Mouse (Mus musculus) thymus, adult 2 months (tissue): Measurements from ENCODE around the gene Wdr41. TPM values are rescaled to one million over a fixed set of nuclear protein-coding genes. Genes with fewer than 3 reads are reported as not detected.

Source experiments
- DNase-seq: peaks from one replicate; pipeline ENCODE4 v3.0.0; 2021
- H3K27ac ChIP-seq: fragments of 200-500 bp; 2 replicates; pipeline ENCODE4 v1.5.1; 2012; ENCODE audit warnings: low read length, control low read depth; ENCODE audit not compliant: control insufficient read depth, insufficient read depth
- H3K27me3 ChIP-seq: fragments of 200-500 bp; 2 replicates; pipeline ENCODE4 v1.6.1; 2012; ENCODE audit warnings: mild to moderate bottlenecking, low read length, moderate library complexity, mixed read lengths; ENCODE audit not compliant: control insufficient read depth, insufficient read depth
- H3K36me3 ChIP-seq: fragments of 200-500 bp; 2 replicates; pipeline ENCODE4 v1.6.1; 2012; ENCODE audit warnings: mild to moderate bottlenecking, low read length, moderate library complexity; ENCODE audit not compliant: control insufficient read depth, insufficient read depth
- H3K4me1 ChIP-seq: fragments of 200-500 bp; replicated peaks from 2 replicates; pipeline ENCODE4 v1.6.1; 2012; ENCODE audit warnings: low read length; ENCODE audit not compliant: control insufficient read depth, insufficient read depth
- H3K4me3 ChIP-seq: fragments of 200-500 bp; 2 replicates; pipeline ENCODE4 v1.5.1; 2012; ENCODE audit warnings: mild to moderate bottlenecking, low read length, control low read depth, moderate library complexity; ENCODE audit not compliant: control insufficient read depth, insufficient read depth
- CTCF ChIP-seq: fragments of 200-500 bp; IDR thresholded peaks from 2 replicates; pipeline ENCODE4 v1.5.1; 2012; ENCODE audit warnings: mild to moderate bottlenecking, control low read depth, low read length, moderate library complexity, borderline replicate concordance; ENCODE audit not compliant: control insufficient read depth, poor library complexity, insufficient read depth; ENCODE audit errors: extremely low read depth
- POLR2A ChIP-seq: fragments of 200-500 bp; IDR thresholded peaks from 2 replicates; pipeline ENCODE4 v1.6.1; 2012; ENCODE audit warnings: mild to moderate bottlenecking, low read length, control low read depth, moderate library complexity; ENCODE audit not compliant: control insufficient read depth, poor library complexity, insufficient read depth; ENCODE audit errors: extremely low read depth
- WGBS: fragments of 180-500 bp; shearing (Covaris S2); methylation state at CpG from one replicate; pipeline ENCODE4 v1.1.7; 2018; 5-methylcytosine and 5-hydroxymethylcytosine counted together
- polyA plus RNA-seq: library from polyadenylated mRNA; depleted of rRNA; stranded (reverse); fragments of >200 nt; gene quantifications from 2 replicates; pipeline ENCODE4 v1.2.3, GENCODE M21; 2012; rRNA removed

Wdr41 gene
- polyA plus RNA-seq, 1 experiment, result 12.7 TPM

DNA sequence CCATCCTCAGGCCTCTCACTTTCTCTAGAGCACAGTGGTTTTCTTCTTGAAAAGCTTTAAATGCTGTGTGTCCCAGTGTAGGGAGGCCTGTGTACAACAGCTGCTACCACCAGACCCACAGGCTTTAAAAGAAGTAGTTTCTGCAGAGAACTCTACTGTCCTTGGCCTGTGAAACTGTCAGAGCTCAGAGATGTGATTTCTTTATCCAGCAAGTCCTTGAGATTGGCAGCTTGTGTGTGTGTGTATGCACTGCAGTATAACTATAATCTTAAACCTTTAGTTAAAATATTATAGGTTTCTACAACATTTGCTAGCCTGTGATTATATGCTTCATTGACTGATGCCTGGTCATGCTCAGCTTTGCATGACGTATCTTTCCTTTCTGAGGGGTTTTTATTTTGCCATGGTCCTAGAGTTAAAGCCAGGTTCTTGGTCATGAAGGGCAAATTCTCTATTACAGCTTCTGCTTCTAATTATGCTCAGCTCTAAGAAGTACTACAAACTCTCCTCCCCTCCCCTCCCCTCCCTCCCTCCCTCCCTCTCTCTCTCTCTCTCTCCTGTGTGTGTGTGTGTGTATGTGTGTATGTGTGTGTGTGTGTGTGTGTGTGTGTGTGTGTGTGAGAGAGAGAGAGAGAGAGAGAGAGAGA lies 79.7 kb downstream of the Wdr41 start:
- Histone ChIP-seq H3K27ac (no peak overlapping the region), H3K4me3 (no peak overlapping the region), H3K27me3 (no peaks in the 10 kb centered on the region), H3K36me3 (no peaks in the 10 kb centered on the region), H3K4me1 (no peaks in the 10 kb centered on the region)
- no peak for TF ChIP-seq POLR2A
- no peak for TF ChIP-seq CTCF
- no peak for DNase-seq
- WGBS, result 90% methylated on average over 1 of the region's 1 CpGs

DNA sequence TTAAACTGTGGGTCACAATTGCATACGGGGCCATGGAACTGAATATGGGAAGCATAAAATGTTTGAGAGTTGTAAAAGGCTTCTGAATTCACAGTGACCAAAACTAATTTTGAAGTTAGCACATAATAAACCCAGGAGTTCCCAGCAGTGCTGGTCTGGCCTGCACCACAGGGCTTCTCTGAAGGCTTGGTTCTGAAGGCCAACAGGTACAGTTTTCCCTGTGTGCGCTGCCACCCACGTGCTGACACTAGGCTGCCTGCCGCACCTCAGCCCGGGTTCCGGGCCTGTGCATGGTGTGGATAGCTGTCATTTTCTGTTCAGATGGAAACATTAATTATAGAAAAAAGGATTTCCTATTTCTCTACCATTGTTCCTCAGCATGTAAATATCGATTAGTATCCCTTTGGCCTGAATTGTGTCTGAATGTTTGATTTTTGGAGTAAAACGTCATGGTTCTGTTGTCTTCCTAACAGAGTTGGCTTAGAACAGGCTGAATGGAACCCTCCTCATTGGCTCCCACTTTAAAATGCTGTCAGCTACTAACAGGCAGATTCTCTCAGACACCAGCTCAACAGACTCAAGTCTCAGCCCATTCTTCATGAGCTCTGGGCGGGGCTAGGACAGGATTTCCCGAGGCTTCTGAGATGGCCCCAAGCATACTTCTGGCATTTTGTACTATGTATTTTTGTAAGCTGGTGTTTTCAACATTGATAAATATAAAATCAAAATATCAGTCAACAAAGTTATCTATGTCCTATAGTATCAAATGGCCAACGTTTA lies 80.5 kb downstream of the Wdr41 start:
- 88% methylated on average over 11 of the region's 11 CpGs for WGBS
- DNase-seq, result no peak
- Histone ChIP-seq H3K27me3 (no peaks in the 10 kb centered on the region), H3K36me3 (no peaks in the 10 kb centered on the region), H3K4me3 (no peak overlapping the region), H3K27ac (no peak overlapping the region), H3K4me1 (no peaks in the 10 kb centered on the region)
- TF ChIP-seq POLR2A (no peak), CTCF (no peak)

GRCm38 (mm10) chr13:95058885-95059284 lies 82.7 kb downstream of the Wdr41 start:
- TF ChIP-seq POLR2A, result no peak
- TF ChIP-seq CTCF, result no peak
- no peaks in the 10 kb centered on the region for H3K36me3 ChIP-seq
- H3K4me3 ChIP-seq, result no peak overlapping the region
- no peak overlapping the region for H3K27ac ChIP-seq
- 91% methylated on average over 4 of the region's 4 CpGs for WGBS
- no peak for DNase-seq
- H3K27me3 ChIP-seq, result no peaks in the 10 kb centered on the region
- H3K4me1 ChIP-seq, result no peaks in the 10 kb centered on the region

DNA sequence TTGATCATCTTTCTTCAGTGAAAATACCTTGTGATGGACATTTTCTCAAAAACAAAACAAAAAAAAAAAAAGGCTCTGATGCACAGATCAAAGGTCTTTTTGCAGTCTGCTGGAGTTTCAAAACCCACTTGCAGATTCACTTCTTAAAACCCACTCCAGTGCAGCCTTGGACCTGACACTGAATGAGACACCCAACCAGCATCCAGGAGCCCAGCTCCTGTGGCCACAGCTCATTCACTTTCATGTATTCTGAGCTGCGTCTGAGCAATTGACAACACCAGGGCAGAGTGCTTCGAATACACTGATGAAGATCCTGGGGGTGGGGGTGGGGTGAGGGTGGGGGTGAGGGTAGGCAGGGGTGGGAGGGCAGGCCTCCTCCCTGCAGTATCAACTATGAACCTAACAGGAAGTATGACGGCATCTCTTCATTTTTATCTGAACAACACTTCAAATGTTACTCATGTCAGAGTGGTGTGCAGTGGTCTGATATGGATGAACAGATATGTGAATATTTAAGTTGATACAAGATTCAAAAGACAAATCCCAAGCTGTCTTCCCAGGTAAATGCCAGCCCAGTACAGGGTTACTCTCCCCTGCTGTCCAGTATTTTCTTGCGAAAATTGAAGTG lies 87.4 kb downstream of the Wdr41 start:
- Histone ChIP-seq H3K4me3 (no peak overlapping the region), H3K27ac (no peak overlapping the region), H3K27me3 (no peaks in the 10 kb centered on the region), H3K36me3 (no peaks in the 10 kb centered on the region), H3K4me1 (no peaks in the 10 kb centered on the region)
- DNase-seq, result no peak
- 79% methylated on average over 4 of the region's 4 CpGs for WGBS
- TF ChIP-seq POLR2A (no peak), CTCF (no peak)

GRCm38 (mm10) chr13:95067854-95068253 lies 91.7 kb downstream of the Wdr41 start:
- no peaks in the 10 kb centered on the region for H3K27me3 ChIP-seq
- no peaks in the 10 kb centered on the region for H3K4me1 ChIP-seq
- TF ChIP-seq CTCF, result no peak
- no peak for TF ChIP-seq POLR2A
- DNase-seq, result no peak
- no peak overlapping the region for H3K27ac ChIP-seq
- H3K4me3 ChIP-seq, result no peak overlapping the region
- WGBS, result 75% methylated on average over 6 of the region's 6 CpGs
- no peaks in the 10 kb centered on the region for H3K36me3 ChIP-seq

DNA sequence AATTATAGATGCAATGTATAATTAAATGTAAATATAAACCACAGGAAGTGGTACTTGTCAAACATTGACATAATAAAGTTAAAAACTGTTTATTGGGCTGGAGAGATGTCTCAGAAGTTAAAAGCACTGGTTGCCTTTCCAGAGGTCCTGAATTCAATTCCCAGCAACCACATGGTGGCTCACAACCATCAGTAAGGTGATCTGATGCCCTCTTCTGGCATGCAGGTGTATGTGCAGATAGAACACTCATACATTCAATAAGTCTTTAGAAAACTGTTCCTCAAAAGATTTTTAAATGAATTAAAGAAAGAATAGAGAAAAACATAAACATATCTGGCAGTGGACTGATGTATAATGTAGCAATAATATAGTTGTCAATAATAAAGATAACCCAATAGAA lies 94.1 kb downstream of the Wdr41 start:
- no peak for TF ChIP-seq CTCF
- TF ChIP-seq POLR2A, result no peak
- Histone ChIP-seq H3K27ac (no peak overlapping the region), H3K4me1 (no peaks in the 10 kb centered on the region), H3K36me3 (no peaks in the 10 kb centered on the region), H3K4me3 (no peak overlapping the region), H3K27me3 (no peaks in the 10 kb centered on the region)
- DNase-seq, result no peak

Other genes with a start within 250 kb of the Wdr41 start
- gene Tbca, start 187.4 kb upstream of the Wdr41 start, polyA plus RNA-seq, result 8.7 and 10.1 TPM in 2 replicates
- gene Otp, start 100.7 kb upstream of the Wdr41 start, polyA plus RNA-seq, result not detected in 2 replicates